Mouse (Mus musculus) myocyte (in vitro differentiated cells): ENCODE measurements at regions not wholly inside any gene's neighbourhood (a gene's known extent, or its start where the extent isn't known, plus 50 kb on each side); places are given as distances from the start of the nearest gene placed in this dataset.
A peak's percentile ranks its signal among the peaks of the same experiment; 100 is the strongest.
"Not testable (repeated sequence)": the region's sequence is repeated elsewhere in the genome, so short reads cannot be mapped to it uniquely, and the experiment has no call there.

Experiments used
- H3K27me3 ChIP-seq: one replicate; pipeline ENCODE4 v1.6.1; 2011; ENCODE audit not compliant: control insufficient read depth, insufficient read depth, insufficient read length
- H3K36me3 ChIP-seq: one replicate; pipeline ENCODE4 v1.6.1; 2011; ENCODE audit not compliant: control insufficient read depth, insufficient read depth
- H3K4me2 ChIP-seq: one replicate; pipeline ENCODE4 v1.6.1; 2011; ENCODE audit warnings: low read depth, control low read depth
- H3K4me3 ChIP-seq: one replicate; pipeline ENCODE4 v1.5.1; 2011; ENCODE audit warnings: mild to moderate bottlenecking, control low read depth, moderate library complexity
- H3K79me2 ChIP-seq: one replicate; pipeline ENCODE4 v1.6.1; 2011; ENCODE audit not compliant: control insufficient read depth, insufficient read depth
- H3ac ChIP-seq: one replicate; pipeline ENCODE4 v1.6.1; 2011; ENCODE audit not compliant: control insufficient read depth, insufficient read length
- CEBPB ChIP-seq: IDR thresholded peaks from 2 replicates; pipeline ENCODE4 v1.6.1; 2011; ENCODE audit warnings: mild to moderate bottlenecking, moderate library complexity; ENCODE audit not compliant: poor library complexity, insufficient read depth, severe bottlenecking
- E2F4 ChIP-seq: IDR thresholded peaks from one replicate; pipeline ENCODE4 v1.6.1; 2011; ENCODE audit warnings: mild to moderate bottlenecking, control low read depth, moderate library complexity; ENCODE audit not compliant: insufficient read depth
- MAX ChIP-seq: IDR thresholded peaks from one replicate; pipeline ENCODE4 v1.6.1; 2011; ENCODE audit warnings: low read depth, mild to moderate bottlenecking, control low read depth
- MYOD1 ChIP-seq, 3 experiments: IDR thresholded peaks; one replicate each; pipeline ENCODE4 v1.6.1; 2011; ENCODE audit warnings: control low read depth in 2 of 3, low read depth in 2 of 3, mild to moderate bottlenecking in 2 of 3, moderate library complexity in 1 of 3; ENCODE audit not compliant: insufficient read length in 2 of 3, control insufficient read depth in 1 of 3
- MYOG ChIP-seq, 3 experiments: IDR thresholded peaks; one replicate each; pipeline ENCODE4 v1.6.1; 2011; ENCODE audit warnings: control low read depth in 2 of 3, low read depth in 2 of 3, mild to moderate bottlenecking in 2 of 3; ENCODE audit not compliant: insufficient read length in 2 of 3, control insufficient read depth in 1 of 3, insufficient read depth in 1 of 3
- POLR2A ChIP-seq: IDR thresholded peaks from one replicate; pipeline ENCODE4 v1.6.1; 2011; ENCODE audit warnings: low read depth, mild to moderate bottlenecking, control low read depth, moderate library complexity; ENCODE audit not compliant: insufficient read length
- POLR2AphosphoS2 ChIP-seq: IDR thresholded peaks from one replicate; pipeline ENCODE4 v1.6.1; 2011; ENCODE audit warnings: low read depth, control low read depth; ENCODE audit not compliant: insufficient read length
- REST ChIP-seq: IDR thresholded peaks from one replicate; pipeline ENCODE4 v1.6.1; 2011; ENCODE audit warnings: mild to moderate bottlenecking, control low read depth, moderate library complexity; ENCODE audit not compliant: insufficient read depth, insufficient read length
- SRF ChIP-seq: IDR thresholded peaks from one replicate; pipeline ENCODE4 v1.6.1; 2011; ENCODE audit warnings: low read depth; ENCODE audit not compliant: control insufficient read depth, insufficient read length
- TCF12 ChIP-seq: IDR thresholded peaks from one replicate; pipeline ENCODE4 v1.6.1; 2011; ENCODE audit warnings: mild to moderate bottlenecking, control low read depth; ENCODE audit not compliant: poor library complexity, insufficient read depth, severe bottlenecking
- TCF3 ChIP-seq: IDR thresholded peaks from one replicate; pipeline ENCODE4 v1.6.1; 2011; ENCODE audit warnings: low read depth, control low read depth; ENCODE audit not compliant: insufficient read length
- USF1 ChIP-seq: IDR thresholded peaks from one replicate; pipeline ENCODE4 v1.6.1; 2011; ENCODE audit warnings: low read depth, mild to moderate bottlenecking, control low read depth, moderate library complexity

- not testable (repeated sequence) for H3K4me3 ChIP-seq, H3K79me2 ChIP-seq, H3ac ChIP-seq, H3K36me3 ChIP-seq, H3K27me3 ChIP-seq
- peak overlapping the region; percentile 50 for H3K4me2 ChIP-seq
Observed at GRCm38 (mm10) chr1:141066830-141067229, 820.9 kb downstream of the Kcnt2 start.

GRCm38 (mm10) chr1:141097575-141097974 lies 851.6 kb downstream of the Kcnt2 start:
- Histone ChIP-seq H3K4me2 (no peak overlapping the region), H3K79me2 (no peaks in the 10 kb centered on the region), H3K36me3 (no peaks in the 10 kb centered on the region), H3K4me3 (no peak overlapping the region), H3ac (no peak overlapping the region), H3K27me3 (no peaks in the 10 kb centered on the region)
- no peak for TF ChIP-seq MYOD1 (IDR thresholded peaks at IDR 0.05; ENCODE audit: control insufficient read depth in 1 of 3, insufficient read length in 2 of 3, low read depth in 2 of 3)
- TF ChIP-seq REST = no peak

- no peak overlapping the region for H3K4me2 ChIP-seq
- H3K4me3 ChIP-seq = no peak overlapping the region
- no peaks in the 10 kb centered on the region for H3K27me3 ChIP-seq
- no peak overlapping the region for H3ac ChIP-seq
- H3K79me2 ChIP-seq = no peaks in the 10 kb centered on the region
- TF ChIP-seq USF1 (no peak), MYOD1 (IDR thresholded peaks at IDR 0.05; ENCODE audit: control insufficient read depth in 1 of 3, insufficient read length in 2 of 3, low read depth in 2 of 3) (no peak), MYOG (IDR thresholded peaks at IDR 0.05; ENCODE audit: control insufficient read depth in 1 of 3, insufficient read depth in 1 of 3, insufficient read length in 2 of 3, low read depth in 2 of 3) (no peak), POLR2A (no peak)
- H3K36me3 ChIP-seq = no peaks in the 10 kb centered on the region
Observed at GRCm38 (mm10) chr1:141102546-141102945, 856.6 kb downstream of the Kcnt2 start.

GRCm38 (mm10) chr1:141104034-141104433 lies 858.1 kb downstream of the Kcnt2 start:
- peak overlapping the region; percentile 24 for H3K4me2 ChIP-seq
- H3K79me2 ChIP-seq = no peaks in the 10 kb centered on the region
- H3ac ChIP-seq = no peak overlapping the region
- TF ChIP-seq MYOG (IDR thresholded peaks at IDR 0.05; ENCODE audit: control insufficient read depth in 1 of 3, insufficient read depth in 1 of 3, insufficient read length in 2 of 3, low read depth in 2 of 3) = no peak
- TF ChIP-seq MYOD1 (IDR thresholded peaks at IDR 0.05; ENCODE audit: control insufficient read depth in 1 of 3, insufficient read length in 2 of 3, low read depth in 2 of 3) = no peak
- no peak for TF ChIP-seq E2F4
- TF ChIP-seq TCF12 = no peak
- TF ChIP-seq MAX = no peak
- no peak for TF ChIP-seq CEBPB
- no peaks in the 10 kb centered on the region for H3K36me3 ChIP-seq
- no peak overlapping the region for H3K4me3 ChIP-seq
- no peaks in the 10 kb centered on the region for H3K27me3 ChIP-seq

GRCm38 (mm10) chr1:141104633-141105032 lies 858.7 kb downstream of the Kcnt2 start:
- no peak overlapping the region for H3K4me3 ChIP-seq
- TF ChIP-seq USF1 = peak; percentile 59
- TF ChIP-seq TCF12 = no peak
- no peaks in the 10 kb centered on the region for H3K36me3 ChIP-seq
- no peak overlapping the region for H3ac ChIP-seq
- H3K4me2 ChIP-seq = peak overlapping the region; percentile 24
- no peaks in the 10 kb centered on the region for H3K27me3 ChIP-seq
- H3K79me2 ChIP-seq = no peaks in the 10 kb centered on the region

- TF ChIP-seq MYOD1 (IDR thresholded peaks at IDR 0.05; ENCODE audit: control insufficient read depth in 1 of 3, insufficient read length in 2 of 3, low read depth in 2 of 3) (no peak), MAX (no peak), USF1 (no peak), REST (no peak), E2F4 (no peak), POLR2A (no peak), MYOG (IDR thresholded peaks at IDR 0.05; ENCODE audit: control insufficient read depth in 1 of 3, insufficient read depth in 1 of 3, insufficient read length in 2 of 3, low read depth in 2 of 3) (no peak), CEBPB (no peak), POLR2AphosphoS2 (no peak), SRF (no peak), TCF3 (no peak), TCF12 (no peak)
- no peaks in the 10 kb centered on the region for H3K79me2 ChIP-seq
- no peaks in the 10 kb centered on the region for H3K27me3 ChIP-seq
- H3K36me3 ChIP-seq = no peaks in the 10 kb centered on the region
- H3K4me3 ChIP-seq = no peak overlapping the region
- H3K4me2 ChIP-seq = no peak overlapping the region
- H3ac ChIP-seq = no peak overlapping the region
Observed at GRCm38 (mm10) chr1:141136771-141137541, 891.0 kb downstream of the Kcnt2 start.

- not testable (repeated sequence) for H3K36me3 ChIP-seq, H3K79me2 ChIP-seq, H3K4me2 ChIP-seq, H3K4me3 ChIP-seq, H3ac ChIP-seq, H3K27me3 ChIP-seq
Observed at GRCm38 (mm10) chr1:141140157-141140556, 894.2 kb downstream of the Kcnt2 start.
